ENCODE assay signal across 29 mouse cellular contexts in the genomic region with DNA sequence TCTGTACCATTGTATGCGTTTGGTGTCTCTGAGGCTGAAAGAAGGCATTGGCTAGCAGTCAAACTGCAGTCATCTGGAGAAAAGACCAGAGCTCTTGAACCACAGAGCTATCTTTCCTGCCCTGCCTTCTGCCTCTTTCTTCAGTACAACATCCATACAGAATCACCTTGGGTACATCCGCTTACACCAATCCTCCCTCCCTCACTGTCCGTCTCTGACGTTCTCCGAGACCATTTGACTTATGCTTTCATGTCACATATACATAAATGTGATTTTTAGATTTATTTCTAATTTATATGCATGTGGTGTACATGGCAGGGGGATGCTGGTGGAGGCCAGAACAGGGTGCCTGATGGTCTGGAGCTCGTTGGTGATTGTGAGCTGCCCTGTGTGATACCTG.
"Had no signal": no experiment of that assay in that cellular context is flagged by ENCODE, and none has a peak within 500 bp of the region (broad histone marks: within the 10 kb centered on the region; RNA-seq: fewer than 3 reads in every experiment).

No protein-coding gene starts in this region.

- H3K4me1 ChIP-seq: hindbrain, embryonic 10.5 days; hindbrain, embryonic 12.5 days; hindbrain, embryonic 13.5 days; hindbrain, embryonic 15.5 days; intestine, embryonic 15.5 days; kidney, embryonic 15.5 days had no signal

- H3K4me3 ChIP-seq: heart, embryonic 12.5 days; heart, embryonic 13.5 days; heart, embryonic 15.5 days; hindbrain, embryonic 10.5 days; hindbrain, embryonic 12.5 days; hindbrain, embryonic 13.5 days; hindbrain, embryonic 15.5 days; intestine, embryonic 15.5 days; kidney, embryonic 15.5 days; layer of hippocampus, adult 2 months; left cerebral cortex, adult 2 months had no signal

- H3K36me3 ChIP-seq: heart, embryonic 12.5 days; heart, embryonic 13.5 days; heart, embryonic 15.5 days; hindbrain, embryonic 10.5 days; hindbrain, embryonic 12.5 days; hindbrain, embryonic 13.5 days; hindbrain, embryonic 15.5 days; intestine, embryonic 15.5 days; kidney, embryonic 15.5 days had no signal

- H3K27me3 ChIP-seq: heart, embryonic 12.5 days; heart, embryonic 13.5 days; heart, embryonic 15.5 days; hindbrain, embryonic 12.5 days; hindbrain, embryonic 13.5 days; hindbrain, embryonic 15.5 days; intestine, embryonic 15.5 days; kidney, embryonic 15.5 days had no signal

- H3K27ac ChIP-seq: heart, embryonic 13.5 days; heart, embryonic 15.5 days; hindbrain, embryonic 10.5 days; hindbrain, embryonic 12.5 days; hindbrain, embryonic 13.5 days; hindbrain, embryonic 14.5 days; hindbrain, embryonic 15.5 days; hindbrain, postnatal 0 days; intestine, embryonic 15.5 days; kidney, embryonic 15.5 days; kidney, postnatal 0 days; layer of hippocampus, adult 2 months; left cerebral cortex, adult 2 months had no signal

- H3K9me3 ChIP-seq: heart, embryonic 13.5 days; heart, embryonic 15.5 days; hindbrain, embryonic 12.5 days; hindbrain, embryonic 13.5 days; hindbrain, embryonic 15.5 days; intestine, embryonic 15.5 days; kidney, embryonic 15.5 days had no signal

- DNase-seq: heart, postnatal 10 days; heart, postnatal 36 days; heart, postnatal 4 days; kidney, adult 11 months; kidney, adult 18-20 months; kidney, adult 2 months; kidney, adult 8-10 months; kidney, adult 9 months; kidney, postnatal 10 days; kidney, postnatal 14 days; kidney, postnatal 25 days; kidney, postnatal 36 days; kidney, postnatal 4 days; layer of hippocampus, adult 9-11 months; layer of hippocampus, postnatal 36 days had no signal
